Mouse (Mus musculus): ENCODE data around the gene Sds.

Sds gene

GRCm38 (mm10) chr5:120514031-120514677, 37.8 kb downstream of the Sds start:
- in situ Hi-C loops (cut with MboI): loop anchor here (25.0 kb wide), 1 partner anchor 198 kb away; the partner anchor contains the start of gene Dtx1

GRCm38 (mm10) chr5:120514754-120515153, 38.4 kb downstream of the Sds start:
- in situ Hi-C loops (cut with MboI): loop anchor here (5.0 to 25.0 kb wide), 2 partner anchors 93 to 198 kb away; partner anchors contain the start of gene Dtx1

- in situ Hi-C loops (cut with MboI): loop anchor here (5.0 to 25.0 kb wide), 2 partner anchors 92 to 197 kb away; partner anchors contain the start of gene Dtx1
Measured at GRCm38 (mm10) chr5:120515451-120515850, 39.1 kb downstream of the Sds start.

- in situ Hi-C loops (cut with MboI): loop anchor here (5.0 to 25.0 kb wide), 2 partner anchors 91 to 196 kb away; partner anchors contain the start of gene Dtx1
Measured at GRCm38 (mm10) chr5:120516221-120516984, 40.1 kb downstream of the Sds start.

GRCm38 (mm10) chr5:120517552-120517951, 41.2 kb downstream of the Sds start:
- in situ Hi-C loops (cut with MboI): loop anchor here (5.0 to 25.0 kb wide), 2 partner anchors 90 to 195 kb away; partner anchors contain the start of gene Dtx1

GRCm38 (mm10) chr5:120522649-120523048, 46.3 kb downstream of the Sds start:
- in situ Hi-C loops (cut with MboI): loop anchor here (25.0 kb wide), 1 partner anchor 190 kb away; the partner anchor contains the start of gene Dtx1

- in situ Hi-C loops (cut with MboI): loop anchor here (25.0 kb wide), 1 partner anchor 188 kb away; the partner anchor contains the start of gene Dtx1
Measured at GRCm38 (mm10) chr5:120524736-120525135, 48.4 kb downstream of the Sds start.

- in situ Hi-C loops (cut with MboI): no loop called here
Measured at GRCm38 (mm10) chr5:120525737-120526136, 49.4 kb downstream of the Sds start.

- in situ Hi-C loops (cut with MboI): no loop called here
Measured at GRCm38 (mm10) chr5:120526311-120526710, 50.0 kb downstream of the Sds start.

GRCm38 (mm10) chr5:120527296-120527964, 51.1 kb downstream of the Sds start:
- in situ Hi-C loops (cut with MboI): no loop called here

- in situ Hi-C loops (cut with MboI): no loop called here
Measured at GRCm38 (mm10) chr5:120531631-120532030, 55.3 kb downstream of the Sds start.
